Mouse (Mus musculus) cerebellum, postnatal 25 days (tissue): Measurements from ENCODE around the gene Gm16223.

Source experiments
- DNase-seq, 2 experiments: peaks; one replicate each; pipeline ENCODE4 v3.0.0; 2021; ENCODE audit warnings: mixed read lengths in 2 of 2

Gm16223 gene

DNA sequence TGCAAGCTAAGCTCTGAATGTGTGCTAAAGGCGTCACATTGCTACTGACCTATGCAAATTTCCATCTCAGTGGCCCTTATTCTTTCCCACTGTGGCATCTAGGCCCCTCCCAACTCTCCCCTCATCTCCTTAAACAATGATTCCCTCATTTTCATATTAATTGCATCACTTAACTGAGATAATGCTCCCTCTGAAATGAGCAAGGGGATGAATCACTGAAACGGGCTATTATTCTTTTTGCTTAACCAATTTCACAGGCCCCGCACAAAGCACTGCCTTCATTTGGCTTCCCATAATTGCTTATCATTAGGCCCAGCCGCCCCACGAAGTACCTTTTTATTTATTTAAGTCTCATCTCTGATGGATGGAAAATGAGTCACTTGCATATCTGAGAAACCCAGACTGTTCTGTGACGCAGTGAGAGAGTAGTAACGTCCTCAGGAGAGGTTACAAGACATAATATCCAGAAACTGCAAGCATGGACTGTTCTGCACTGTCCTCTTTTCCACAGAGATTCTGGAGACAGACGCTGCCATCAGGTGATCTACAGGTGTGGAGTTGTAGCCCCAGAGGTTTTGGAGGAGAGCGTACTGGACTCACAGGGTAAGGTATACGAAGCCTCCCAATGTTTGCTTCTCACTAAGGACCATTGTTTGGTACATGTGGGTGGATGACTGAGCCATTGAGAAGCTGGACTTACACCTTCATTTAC is at the start of gene Gm16223:
Gene Gm16223, plus strand, starts transcription at position 485 of the 712 bp plus-strand sequence.
- no peak for DNase-seq

DNA sequence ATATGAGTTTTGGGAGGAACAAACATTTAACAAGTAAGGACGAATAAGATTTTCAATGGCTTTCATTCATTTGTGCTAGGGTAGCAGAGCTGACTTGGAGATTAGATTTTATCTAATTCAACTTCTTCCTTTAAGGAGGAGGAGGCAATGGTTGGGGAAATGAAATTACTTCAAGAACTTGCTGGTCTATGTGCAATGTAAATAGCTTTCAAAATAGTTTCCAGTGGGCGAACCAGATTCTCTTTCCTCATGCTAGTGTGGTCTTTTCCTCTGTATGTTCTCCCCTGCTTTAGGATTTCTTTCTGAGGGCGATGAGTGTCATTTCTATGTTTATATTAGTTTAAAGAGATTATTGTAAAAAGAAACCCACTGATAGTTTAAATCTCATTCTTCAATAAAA is 45.7 kb upstream of the Gm16223 start:
- no peak for DNase-seq

DNA sequence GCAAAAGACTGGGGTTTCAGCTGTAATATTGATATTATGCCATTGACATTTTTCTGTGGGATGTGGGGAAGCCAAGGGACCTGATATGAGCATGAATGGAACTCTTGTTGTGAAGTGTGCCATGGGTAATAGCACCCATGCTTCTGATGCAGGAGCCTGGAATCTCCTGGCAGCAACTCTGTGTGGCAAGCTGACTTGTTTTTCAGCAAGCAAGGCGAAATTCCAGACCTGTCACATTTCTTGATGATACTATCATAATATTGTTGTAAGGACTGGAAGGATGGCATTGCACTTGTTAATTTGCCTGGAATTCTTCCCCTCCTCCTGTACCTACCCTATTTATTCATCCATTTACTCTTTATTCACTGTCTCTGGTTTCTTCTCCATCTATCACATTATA is 44.2 kb upstream of the Gm16223 start:
- no peak for DNase-seq

- DNase-seq = no peak
Measured at GRCm38 (mm10) chr5:42036388-42037082, 31.2 kb upstream of the Gm16223 start.

DNA sequence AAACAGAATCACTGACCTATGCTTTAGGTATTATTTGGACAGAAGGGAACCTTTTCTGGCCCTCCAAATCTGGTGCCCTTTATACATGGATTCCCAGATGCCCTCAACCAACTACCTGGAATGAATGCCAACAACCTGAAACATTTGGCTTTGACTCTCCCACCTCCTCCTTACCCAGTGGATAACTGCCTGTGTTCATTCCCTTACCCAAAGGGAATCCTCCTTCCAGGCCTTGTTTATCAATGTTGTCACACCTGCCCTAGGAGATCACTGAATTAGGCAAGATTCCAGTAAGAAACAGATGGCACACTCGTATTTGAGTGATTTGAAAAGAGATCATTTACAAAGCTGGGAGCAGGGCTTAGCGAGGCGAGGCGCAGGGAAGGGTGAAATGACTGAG is 13.1 kb upstream of the Gm16223 start:
- peak; percentile 69 to 72 for DNase-seq

DNA sequence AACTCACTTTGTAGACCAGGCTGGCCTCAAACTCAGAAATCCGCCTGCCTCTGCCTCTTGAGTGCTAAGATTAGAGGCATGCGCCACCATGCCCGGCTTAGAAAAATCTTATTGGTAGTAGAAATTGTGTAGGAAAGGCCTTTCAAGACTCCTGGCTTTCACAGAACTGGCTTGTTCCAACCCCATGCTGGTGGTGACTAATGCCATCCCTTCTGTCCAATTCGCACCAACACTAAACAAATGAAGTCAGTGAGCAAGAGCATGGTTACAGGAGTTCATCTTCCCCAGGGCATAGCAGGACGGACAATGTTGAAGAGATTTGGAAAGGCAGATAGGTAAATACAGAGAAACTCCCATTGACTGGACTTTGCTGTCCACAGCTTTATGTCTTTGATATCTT is 12.6 kb upstream of the Gm16223 start:
- DNase-seq = peak; percentile 76 to 81

GRCm38 (mm10) chr5:42065090-42065489 is 2.7 kb upstream of the Gm16223 start:
- peak in 1 of 2 experiments; percentile 13 for DNase-seq

- no peak for DNase-seq
Measured at GRCm38 (mm10) chr5:42067075-42067474, 685 bp upstream of the Gm16223 start.

DNA sequence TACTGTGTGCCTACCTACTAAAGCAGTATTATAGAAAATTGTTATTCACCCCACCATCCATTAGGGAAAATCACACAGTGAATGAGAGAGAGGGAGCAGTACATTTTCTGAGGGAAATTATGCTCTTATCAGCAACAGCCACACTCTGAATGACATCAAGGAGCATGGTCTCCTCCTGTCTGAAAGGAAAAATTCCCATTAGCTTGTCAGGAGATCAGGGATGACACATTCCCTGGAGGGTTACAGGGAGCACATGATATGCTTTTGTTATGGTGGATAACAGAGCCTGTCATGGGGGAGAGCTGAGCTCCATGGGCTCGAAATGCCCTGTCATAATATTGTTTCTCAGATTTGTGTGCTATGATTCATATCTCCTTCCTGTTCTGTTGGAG is 424 bp downstream of the Gm16223 start:
- no peak for DNase-seq

- no peak for DNase-seq
Measured at GRCm38 (mm10) chr5:42116586-42117346, 49.0 kb downstream of the Gm16223 start.

- DNase-seq = no peak
Measured at GRCm38 (mm10) chr5:42125562-42125961, 57.8 kb downstream of the Gm16223 start.

- DNase-seq = no peak
Measured at GRCm38 (mm10) chr5:42155626-42156025, 87.9 kb downstream of the Gm16223 start.

DNA sequence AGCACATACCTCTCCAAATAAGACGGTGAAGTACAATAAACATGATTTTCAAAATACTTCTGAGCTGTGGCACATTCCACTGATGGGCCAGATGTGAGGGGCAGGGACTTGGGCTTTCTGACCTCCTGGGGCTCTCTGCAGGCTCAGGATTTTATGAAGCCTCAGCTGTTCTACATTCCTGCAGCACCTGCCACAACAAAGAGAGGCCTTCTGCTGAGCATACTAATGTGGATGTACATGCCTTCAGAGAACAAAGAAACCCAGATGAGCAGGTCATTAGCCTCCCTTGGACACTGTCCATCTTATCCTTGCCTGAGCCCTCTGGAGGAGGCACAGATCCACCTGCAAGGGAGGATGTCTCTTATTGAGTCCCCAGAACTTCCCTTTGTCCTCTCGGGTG is 97.0 kb downstream of the Gm16223 start:
- DNase-seq = no peak

DNA sequence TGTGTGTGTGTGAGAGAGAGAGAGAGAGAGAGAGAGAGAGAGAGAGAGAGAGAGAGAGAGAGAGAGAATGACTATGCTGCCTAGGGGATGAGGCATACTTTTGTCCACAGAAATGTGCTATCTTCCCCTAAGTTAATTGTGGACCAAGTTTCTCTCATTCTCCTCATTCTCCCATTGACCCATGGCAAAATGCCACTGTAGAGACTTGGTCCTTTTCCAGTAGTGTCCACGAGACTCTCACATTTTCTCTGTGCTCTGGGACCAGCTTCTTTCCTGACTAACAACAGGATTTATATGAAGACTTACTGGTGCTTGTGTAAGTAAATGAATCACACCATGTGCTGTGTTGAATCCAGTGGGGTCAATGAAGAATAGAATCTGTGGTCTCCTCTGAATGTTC is 98.6 kb downstream of the Gm16223 start:
- DNase-seq = no peak

GRCm38 (mm10) chr5:42168071-42168470 is 100.3 kb downstream of the Gm16223 start:
- DNase-seq = no peak

- no peak for DNase-seq
Measured at GRCm38 (mm10) chr5:42168785-42169184, 101.0 kb downstream of the Gm16223 start.

DNA sequence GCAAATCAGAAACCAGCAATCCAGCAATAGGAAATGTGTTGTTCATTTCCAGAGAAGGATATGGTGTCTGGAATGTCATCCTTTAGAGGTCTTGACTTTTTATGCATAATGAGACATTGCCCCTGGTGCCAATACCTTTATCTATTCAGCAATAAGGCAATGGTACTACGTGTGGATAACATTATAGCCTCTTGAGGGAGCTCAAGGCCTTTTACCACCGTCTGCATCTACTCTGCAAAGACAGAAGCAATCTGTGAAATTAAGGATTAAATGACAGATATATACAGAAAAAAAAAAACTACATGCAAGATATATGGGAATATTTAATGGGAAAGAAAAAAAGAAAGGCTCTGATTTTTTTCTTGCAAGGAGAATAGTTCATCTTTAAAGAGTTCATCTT is 106.3 kb downstream of the Gm16223 start:
- peak in 1 of 2 experiments; percentile 12 for DNase-seq

GRCm38 (mm10) chr5:42175424-42175823 is 107.7 kb downstream of the Gm16223 start:
- DNase-seq = no peak

- no peak for DNase-seq
Measured at GRCm38 (mm10) chr5:42198493-42198892, 130.7 kb downstream of the Gm16223 start.

- DNase-seq = peak in 1 of 2 experiments; percentile 12
Measured at GRCm38 (mm10) chr5:42207456-42208122, 139.8 kb downstream of the Gm16223 start.

- DNase-seq = no peak
Measured at GRCm38 (mm10) chr5:42211554-42212338, 144.0 kb downstream of the Gm16223 start.

DNA sequence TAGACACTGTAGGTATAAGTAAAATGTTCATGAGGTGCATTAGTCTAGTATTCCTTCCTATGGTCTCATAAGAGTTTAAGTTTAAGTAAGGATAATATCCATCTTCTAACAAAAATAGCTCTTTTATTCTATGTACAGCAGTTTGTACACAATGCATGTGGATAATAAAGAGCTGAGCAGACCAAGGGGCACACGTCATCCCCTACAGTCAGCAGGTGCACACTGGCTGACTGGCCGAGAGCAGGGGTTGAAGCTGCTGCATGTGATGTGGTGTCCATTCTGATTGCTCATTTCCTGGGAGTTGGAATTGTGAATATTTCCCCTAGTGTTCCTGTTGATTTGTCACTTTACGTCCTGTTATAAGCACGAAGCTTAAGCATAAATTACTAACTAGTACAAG is 144.6 kb downstream of the Gm16223 start:
- no peak for DNase-seq
